Mouse (Mus musculus) erythroblast, embryonic 14.5 days (primary cell): ENCODE measurements around the gene Gli2.

Source experiments
- GATA1 ChIP-seq: IDR thresholded peaks from 2 replicates; pipeline ENCODE4 v1.6.1; 2012; ENCODE audit warnings: low read length, inconsistent platforms, mixed read lengths
- TAL1 ChIP-seq: IDR thresholded peaks from 3 replicates; pipeline ENCODE4 v1.6.1; 2012; ENCODE audit warnings: low read length, inconsistent platforms, mixed read lengths

GRCm38 (mm10) chr1:118953031-118953430 is 100.4 kb downstream of the Gli2 start:
- TF ChIP-seq GATA1 (no peak), TAL1 (no peak)
